Mouse (Mus musculus) C2C12 (cell line): Measurements from ENCODE around the gene Stk39.

Experiments used
- CEBPB ChIP-seq: IDR thresholded peaks from one replicate; pipeline ENCODE4 v1.6.1; 2011; ENCODE audit warnings: low read depth, mild to moderate bottlenecking, control low read depth, moderate library complexity
- CTCF ChIP-seq: IDR thresholded peaks from one replicate; pipeline ENCODE4 v1.5.1; 2011; ENCODE audit not compliant: control insufficient read depth, insufficient read depth, insufficient read length
- FOSL1 ChIP-seq: IDR thresholded peaks from one replicate; pipeline ENCODE4 v1.8.0; 2011; ENCODE audit warnings: mild to moderate bottlenecking, low read length; ENCODE audit not compliant: poor library complexity, insufficient read depth, severe bottlenecking
- MAX ChIP-seq: IDR thresholded peaks from one replicate; pipeline ENCODE4 v1.6.1; 2011; ENCODE audit warnings: mild to moderate bottlenecking, control low read depth
- USF1 ChIP-seq: IDR thresholded peaks from one replicate; pipeline ENCODE4 v1.6.1; 2011; ENCODE audit warnings: low read depth, mild to moderate bottlenecking, control low read depth, moderate library complexity

- TF ChIP-seq CTCF (no peak), CEBPB (no peak), MAX (no peak), FOSL1 (no peak), USF1 (no peak)
These were observed 105.8 kb downstream of the Stk39 start for GRCm38 (mm10) chr2:68366091-68366896.
